Mouse (Mus musculus) Patski (cell line): ENCODE data around the gene Tectb. TPM values are rescaled to one million over a fixed set of nuclear protein-coding genes. Genes with fewer than 3 reads are reported as not detected.

Experiments
- ATAC-seq: fragments of 100-300 bp; one replicate; pipeline ENCODE4 v1.8.0; 2021
- CTCF ChIA-PET: fragments of 350-600 bp; sonication (Branson Sonifier 250); formaldehyde crosslinking; loops from one replicate; lab custom pipeline; 2022; ENCODE audit warnings: inconsistent platforms; lab: Charles Lee
- POLR2A ChIA-PET: fragments of 350-600 bp; sonication (Branson Sonifier 250); formaldehyde crosslinking; loops from one replicate; lab custom pipeline; 2022; ENCODE audit warnings: antibody characterized with exemption, inconsistent platforms; lab: Charles Lee
- DNase-seq: peaks from one replicate; pipeline ENCODE4 v3.0.0-alpha.2; 2011; ENCODE audit warnings: low read depth, low spot score
- H3K27me3 ChIP-seq: fragments of 371-371 bp; one replicate; pipeline ENCODE4 v1.5.1; 2021
- CTCF ChIP-seq: fragments of 100-300 bp; IDR thresholded peaks from one replicate; pipeline ENCODE4 v1.5.1; 2021
- in situ Hi-C: fragments of 300-500 bp; cut with MboI; formaldehyde crosslinking; loops from 3 replicates; pipeline ENCODE4 v1.11.1; 2018; ENCODE audit warnings: low pct_unique_long_range_greater_than_20kb, mixed read lengths
- polyA plus RNA-seq: library from polyadenylated mRNA; unstranded; gene quantifications from one replicate; pipeline ENCODE4 v1.2.3, GENCODE M21; 2021

The Tectb gene
- polyA plus RNA-seq, 1 experiment from 2014 or later, result not detected

- H3K27me3 ChIP-seq, result no peaks in the 10 kb centered on the region
- in situ Hi-C loops, result no loop called here
- ATAC-seq, result no peak
- DNase-seq, result no peak
- POLR2A ChIA-PET, result interaction anchor here (1.4 kb wide), 1 partner anchor 66 kb away, joined by 4 read pairs; no protein-coding TSS in a partner anchor
- CTCF ChIA-PET, result interaction anchor here (0.7 to 1.5 kb wide), 3 partner anchors 14 to 93 kb away, joined by 3 to 5 read pairs (median 3); no protein-coding TSS in a partner anchor
- TF ChIP-seq CTCF, result no peak
These were observed 59.4 kb downstream of the Tectb start for GRCm38 (mm10) chr19:55239766-55240426.

GRCm38 (mm10) chr19:55241186-55241645 lies 60.7 kb downstream of the Tectb start, which contains the start of gene Gucy2g:
Gene Gucy2g (minus strand): TSS chr19:55241236.
- POLR2A ChIA-PET, result no interaction called here
- DNase-seq, result no peak
- in situ Hi-C loops, result no loop called here
- no peak for ATAC-seq
- no peaks in the 10 kb centered on the region for H3K27me3 ChIP-seq
- no peak for TF ChIP-seq CTCF
- CTCF ChIA-PET, result interaction anchor here (1.2 to 1.7 kb wide), 3 partner anchors 14 to 23 kb away, joined by 4 to 6 read pairs (median 4); no protein-coding TSS in a partner anchor

DNA sequence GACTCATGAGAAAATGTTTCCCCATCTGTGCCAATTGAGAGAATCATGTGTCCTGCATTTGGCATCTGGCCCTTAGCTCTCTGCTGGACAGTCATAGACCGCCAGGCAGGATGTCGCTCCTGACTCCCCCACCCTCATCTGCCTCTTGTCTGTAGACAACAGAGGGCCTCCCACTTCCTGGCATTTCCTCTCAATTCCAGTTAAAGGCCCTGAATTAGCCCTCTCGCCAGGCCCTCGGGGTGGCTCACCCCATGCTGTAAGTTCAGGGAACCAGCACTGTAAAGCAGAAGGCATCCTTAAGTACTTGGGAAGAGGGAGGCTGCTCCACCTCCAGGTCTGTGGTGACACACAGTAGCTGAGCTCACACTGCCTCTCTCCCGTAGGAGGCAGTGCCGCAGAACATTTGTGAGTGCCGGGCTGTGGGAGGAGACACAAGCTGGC lies 64.3 kb downstream of the Tectb start:
- TF ChIP-seq CTCF, result peak; percentile 71
- no peaks in the 10 kb centered on the region for H3K27me3 ChIP-seq
- DNase-seq (peak; percentile 96), ATAC-seq (peak; percentile 98)
- in situ Hi-C loops, result loop anchor here (5.0 kb wide), 1 partner anchor 62 kb away; no protein-coding TSS in a partner anchor
- ChIA-PET CTCF (interaction anchor here (0.7 to 4.7 kb wide), 14 partner anchors 10 to 88 kb away, joined by 3 to 31 read pairs (median 5); no protein-coding TSS in a partner anchor), POLR2A (interaction anchor here (0.9 to 2.7 kb wide), 2 partner anchors 9 to 54 kb away, joined by 3 to 15 read pairs; no protein-coding TSS in a partner anchor)

Other genes with a start within 250 kb of the Tectb start
- gene Gpam, start 53.5 kb upstream of the Tectb start, polyA plus RNA-seq, result 13.3 TPM
- 0.27 TPM for gene Gucy2g, start 60.5 kb downstream of the Tectb start, polyA plus RNA-seq
- 143 TPM for gene Acsl5, start 71.2 kb downstream of the Tectb start, polyA plus RNA-seq
- 85.5 TPM for gene Zdhhc6, start 135.3 kb downstream of the Tectb start, polyA plus RNA-seq
- 41.4 TPM for gene Vti1a, start 135.6 kb downstream of the Tectb start, polyA plus RNA-seq